Mouse (Mus musculus) intestine, embryonic 15.5 days (tissue): ENCODE results near the gene Tmem256. TPM values are rescaled to one million over a fixed set of nuclear protein-coding genes. Genes with fewer than 3 reads are reported as not detected.
A peak's percentile ranks its signal among the peaks of the same experiment; 100 is the strongest.

Experiments used
- ATAC-seq: fragments of 200-750 bp; cut with Nextera tagmentation; 2 replicates; pipeline ENCODE4 v1.8.0; 2017; ENCODE audit warnings: moderate TSS enrichment, moderate library complexity
- H3K27ac ChIP-seq: fragments of 300-500 bp; sonication (generic); 2 replicates; pipeline ENCODE4 v1.5.1; 2015; ENCODE audit warnings: mild to moderate bottlenecking, inconsistent platforms
- H3K27me3 ChIP-seq: fragments of 300-500 bp; sonication (generic); replicated peaks from 2 replicates; pipeline ENCODE4 v1.6.1; 2015; ENCODE audit warnings: inconsistent platforms
- H3K36me3 ChIP-seq: fragments of 300-500 bp; sonication (generic); 2 replicates; pipeline ENCODE4 v1.6.1; 2015; ENCODE audit warnings: inconsistent platforms
- H3K4me1 ChIP-seq: fragments of 300-500 bp; sonication (generic); replicated peaks from 2 replicates; pipeline ENCODE4 v1.6.1; 2015; ENCODE audit warnings: inconsistent platforms
- H3K4me2 ChIP-seq: fragments of 300-500 bp; sonication (generic); replicated peaks from 2 replicates; pipeline ENCODE4 v1.6.1; 2015; ENCODE audit warnings: mild to moderate bottlenecking, inconsistent platforms
- H3K4me3 ChIP-seq: fragments of 300-500 bp; sonication (generic); replicated peaks from 2 replicates; pipeline ENCODE4 v1.5.1; 2015; ENCODE audit warnings: inconsistent platforms
- H3K9ac ChIP-seq: fragments of 300-500 bp; sonication (generic); 2 replicates; pipeline ENCODE4 v1.6.1; 2015; ENCODE audit warnings: inconsistent platforms
- H3K9me3 ChIP-seq: fragments of 300-500 bp; sonication (generic); 2 replicates; pipeline ENCODE4 v1.6.1; 2016; ENCODE audit warnings: inconsistent platforms
- WGBS: fragments of 180-500 bp; shearing (Covaris S2); methylation state at CpG from one replicate; pipeline ENCODE4 v1.1.7; 2015; 5-methylcytosine and 5-hydroxymethylcytosine counted together
- polyA plus RNA-seq: library from polyadenylated mRNA; unstranded; fragments of >200 nt; fragmentation: Nextera tagmentation; extraction: Ambion mirVana; gene quantifications from 2 replicates; pipeline ENCODE4 v1.2.1, GENCODE M21; 2015

Tmem256 gene
- polyA plus RNA-seq, 1 experiment from 2014 or later = 442 TPM

DNA sequence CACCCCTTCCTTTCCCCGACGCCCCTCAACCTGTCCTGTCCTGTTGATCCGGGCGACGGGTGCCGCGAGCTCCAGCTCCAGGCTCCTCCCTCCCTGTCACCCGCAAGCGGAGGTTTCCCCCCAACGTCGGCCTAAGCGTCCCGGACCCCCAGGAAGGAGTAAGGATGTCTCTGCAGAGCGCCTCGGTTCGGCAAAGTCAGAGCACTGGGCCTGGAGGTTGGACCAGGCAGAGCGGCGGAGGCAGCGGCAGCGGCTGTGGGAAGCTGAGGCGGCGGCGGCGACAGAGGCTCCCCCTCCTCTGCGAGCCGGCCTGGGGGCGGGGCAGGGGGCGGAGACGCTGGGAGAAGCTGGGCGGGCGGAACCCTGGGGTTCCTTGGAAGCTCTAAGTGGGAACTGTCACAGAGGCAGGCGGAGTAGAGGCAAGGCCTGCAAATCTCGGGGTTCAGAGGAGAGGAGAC is 35.6 kb upstream of the Tmem256 start:
- Histone ChIP-seq H3K4me2 (peak overlapping the region; percentile 98), H3K9ac (peak overlapping the region; percentile 64), H3K4me3 (peak overlapping the region; percentile 51), H3K27me3 (peaks cover 7% of the 10 kb centered on the region; the same call in 1 of the 2 replicates), H3K4me1 (peaks cover 58% of the 10 kb centered on the region), H3K36me3 (no peaks in the 10 kb centered on the region), H3K9me3 (no peaks in the 10 kb centered on the region), H3K27ac (peak overlapping the region; percentile 79)
- ATAC-seq = peak; percentile 57
- WGBS = under 1% methylated on average over 33 of the region's 33 CpGs

DNA sequence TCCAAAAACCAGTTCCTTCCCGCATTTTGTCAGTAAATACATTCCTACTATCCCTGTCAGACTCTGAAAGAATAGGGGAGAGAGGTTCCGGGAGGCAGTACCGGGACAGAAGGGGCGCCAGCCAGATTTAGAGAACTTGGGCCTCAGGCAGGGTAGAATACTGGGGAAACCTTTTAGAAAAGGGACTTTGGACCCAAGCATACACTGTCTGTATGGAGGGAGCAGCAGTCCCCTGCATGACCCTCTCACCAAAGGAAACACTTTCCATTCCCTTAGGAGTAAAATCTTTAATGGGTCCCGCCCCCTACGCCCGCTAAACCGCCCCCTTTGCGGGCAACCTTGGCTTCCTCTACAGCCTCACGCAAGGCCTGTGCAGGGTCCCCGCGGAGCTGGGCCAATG is 35.0 kb upstream of the Tmem256 start:
- ATAC-seq = peak; percentile 54
- H3K27me3 ChIP-seq = peaks cover 7% of the 10 kb centered on the region; the same call in 1 of the 2 replicates
- H3K36me3 ChIP-seq = no peaks in the 10 kb centered on the region
- H3K27ac ChIP-seq = peak overlapping the region; percentile 79
- 6% methylated on average over 12 of the region's 12 CpGs for WGBS
- H3K4me1 ChIP-seq = peaks cover 58% of the 10 kb centered on the region
- no peaks in the 10 kb centered on the region for H3K9me3 ChIP-seq
- peak overlapping the region; percentile 98 for H3K4me2 ChIP-seq
- peak overlapping the region; percentile 51 for H3K4me3 ChIP-seq
- peak overlapping the region; percentile 64 for H3K9ac ChIP-seq

- WGBS = 2% methylated on average over 60 of the region's 60 CpGs
- peaks cover 7% of the 10 kb centered on the region; the same call in 1 of the 2 replicates for H3K27me3 ChIP-seq
- H3K4me2 ChIP-seq = peak overlapping the region; percentile 98
- no peaks in the 10 kb centered on the region for H3K36me3 ChIP-seq
- peak overlapping the region; percentile 79 for H3K27ac ChIP-seq
- peaks cover 57% of the 10 kb centered on the region for H3K4me1 ChIP-seq
- peak; percentile 79 for ATAC-seq
- H3K9ac ChIP-seq = peak overlapping the region; percentile 64
- H3K4me3 ChIP-seq = peak overlapping the region; percentile 51
- H3K9me3 ChIP-seq = no peaks in the 10 kb centered on the region
Observed at GRCm38 (mm10) chr11:69803786-69804651, 34.3 kb upstream of the Tmem256 start.

GRCm38 (mm10) chr11:69804652-69804940 is 33.7 kb upstream of the Tmem256 start:
- H3K9me3 ChIP-seq = no peaks in the 10 kb centered on the region
- peaks cover 51% of the 10 kb centered on the region for H3K4me1 ChIP-seq
- no peaks in the 10 kb centered on the region for H3K36me3 ChIP-seq
- peak overlapping the region; percentile 64 for H3K9ac ChIP-seq
- H3K4me3 ChIP-seq = peak overlapping the region; percentile 51
- H3K4me2 ChIP-seq = peak overlapping the region; percentile 98
- WGBS = 11% methylated on average over 12 of the region's 12 CpGs
- H3K27ac ChIP-seq = peak overlapping the region; percentile 79
- ATAC-seq = no peak
- peaks cover 7% of the 10 kb centered on the region; the same call in 1 of the 2 replicates for H3K27me3 ChIP-seq

DNA sequence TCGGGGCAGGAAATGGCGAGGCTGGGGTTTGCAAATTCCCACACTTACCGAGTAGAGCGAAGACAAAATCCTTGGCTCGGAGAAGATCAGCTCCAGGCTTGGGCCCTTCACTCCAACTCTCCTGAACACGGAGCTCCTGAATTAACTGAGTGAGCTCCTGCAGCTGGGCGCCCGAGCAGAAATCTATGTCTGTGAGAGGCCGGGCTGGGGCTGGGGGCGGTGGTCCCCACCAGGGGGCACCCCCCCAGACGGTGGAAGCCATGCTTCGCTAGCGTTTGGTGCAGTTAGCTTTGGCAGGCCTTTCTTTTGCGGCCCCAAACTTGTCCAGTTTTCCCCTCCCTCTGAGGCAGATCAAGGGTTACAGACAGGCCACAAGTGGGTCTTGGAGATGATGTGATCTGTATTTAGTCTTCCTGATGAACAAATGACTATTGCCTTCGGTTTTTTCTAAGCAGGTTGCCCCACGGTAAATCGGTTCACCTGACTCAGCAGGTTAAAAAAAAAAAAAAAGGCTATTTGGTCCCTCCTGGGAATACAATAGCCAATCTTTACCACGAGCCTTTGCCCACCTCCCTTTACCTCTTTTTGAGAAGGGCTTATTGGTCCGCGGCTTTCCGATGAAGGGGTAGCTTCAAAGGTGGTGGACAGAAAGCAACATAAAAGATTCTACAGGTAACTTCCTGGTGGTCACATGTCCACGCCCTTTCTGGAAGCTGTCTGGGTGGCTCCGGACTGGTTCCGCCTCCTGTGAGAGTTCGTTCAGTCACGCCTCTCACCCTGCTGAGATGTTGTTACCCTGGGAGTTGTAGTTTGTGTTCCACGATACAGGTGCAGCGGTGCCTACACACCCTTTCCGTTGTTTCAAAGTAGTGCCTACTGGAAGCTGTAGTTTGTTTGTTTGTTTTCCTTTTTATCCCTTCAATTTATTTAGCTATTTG is 33.1 kb upstream of the Tmem256 start, which contains the start of gene Tmem102:
Gene Tmem102, minus strand, starts transcription at position 653 of the 938 bp plus-strand sequence.
- H3K27me3 ChIP-seq = peaks cover 7% of the 10 kb centered on the region; the same call in 1 of the 2 replicates
- H3K9ac ChIP-seq = peak within 1 kb of the TSS; percentile 64
- ATAC-seq = peak; percentile 48
- peak within 1 kb of the TSS; percentile 98 for H3K4me2 ChIP-seq
- H3K36me3 ChIP-seq = no peaks in the 10 kb centered on the region
- peak within 1 kb of the TSS; percentile 79 for H3K27ac ChIP-seq
- H3K4me1 ChIP-seq = peaks cover 48% of the 10 kb centered on the region
- no peaks in the 10 kb centered on the region for H3K9me3 ChIP-seq
- WGBS = 9% methylated on average over 29 of the region's 29 CpGs
- peak within 1 kb of the TSS; percentile 51 for H3K4me3 ChIP-seq

DNA sequence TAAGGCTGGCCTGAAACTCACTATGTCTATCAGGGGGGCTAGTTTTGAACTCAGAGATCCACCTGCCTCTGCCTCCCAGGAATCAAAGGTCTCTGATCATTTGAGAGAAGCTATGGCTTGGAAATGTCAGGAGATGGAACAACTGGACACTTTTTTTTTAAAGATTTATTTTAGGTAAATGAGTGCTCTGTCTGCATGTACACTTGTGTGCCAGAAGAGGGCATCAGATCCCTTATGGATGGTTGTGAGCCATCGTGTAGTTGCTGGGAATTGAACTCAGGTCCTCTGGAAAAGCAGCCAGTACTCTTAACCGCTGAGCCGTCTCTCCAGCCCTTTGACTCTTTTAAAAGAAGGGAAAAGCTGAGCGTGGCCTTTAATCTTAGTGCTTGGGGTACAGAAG is 31.9 kb upstream of the Tmem256 start:
- WGBS = 79% methylated on average over 4 of the region's 4 CpGs
- H3K4me1 ChIP-seq = peaks cover 36% of the 10 kb centered on the region
- ATAC-seq = no peak
- H3K9me3 ChIP-seq = no peaks in the 10 kb centered on the region
- no peaks in the 10 kb centered on the region for H3K36me3 ChIP-seq
- no peak overlapping the region for H3K27ac ChIP-seq
- no peak overlapping the region for H3K9ac ChIP-seq
- H3K4me2 ChIP-seq = no peak overlapping the region
- H3K4me3 ChIP-seq = no peak overlapping the region
- H3K27me3 ChIP-seq = peaks cover 7% of the 10 kb centered on the region; the same call in 1 of the 2 replicates

GRCm38 (mm10) chr11:69807641-69808040 is 30.7 kb upstream of the Tmem256 start:
- H3K27me3 ChIP-seq = peaks cover 7% of the 10 kb centered on the region; the same call in 1 of the 2 replicates
- 61% methylated on average over 2 of the region's 2 CpGs for WGBS

DNA sequence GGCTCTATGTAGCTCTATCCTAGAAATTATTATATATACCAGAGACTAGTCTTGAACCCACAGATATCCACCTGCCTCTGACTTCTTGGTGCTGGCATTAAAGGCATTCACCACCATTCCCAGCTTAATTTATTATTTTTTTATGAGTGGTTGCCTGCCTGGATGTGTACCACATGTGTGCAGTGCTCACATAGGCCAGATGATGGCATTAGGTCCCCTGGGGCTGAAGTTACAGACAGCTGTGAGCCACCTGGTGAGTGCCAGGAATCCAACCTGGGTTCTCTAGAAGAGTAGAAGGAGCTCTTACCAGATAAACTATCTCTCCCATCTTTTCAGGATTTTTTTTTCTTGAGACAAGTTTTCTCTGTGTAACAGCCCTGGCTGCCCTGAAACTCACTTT is 28.0 kb upstream of the Tmem256 start:
- no peak overlapping the region for H3K4me3 ChIP-seq
- no peak overlapping the region for H3K27ac ChIP-seq
- H3K9ac ChIP-seq = no peak overlapping the region
- ATAC-seq = no peak
- no peaks in the 10 kb centered on the region for H3K9me3 ChIP-seq
- H3K27me3 ChIP-seq = no peaks in the 10 kb centered on the region; the same call in 1 of the 2 replicates
- no peak overlapping the region for H3K4me2 ChIP-seq
- no peaks in the 10 kb centered on the region for H3K4me1 ChIP-seq
- H3K36me3 ChIP-seq = no peaks in the 10 kb centered on the region

More at GRCm38 (mm10) chr11:69807641-69808040, 30.7 kb upstream of the Tmem256 start:
- Histone ChIP-seq H3K36me3 (no peaks in the 10 kb centered on the region), H3K9me3 (no peaks in the 10 kb centered on the region), H3K4me3 (no peak overlapping the region), H3K27ac (no peak overlapping the region), H3K4me1 (peaks cover 24% of the 10 kb centered on the region), H3K4me2 (no peak overlapping the region), H3K9ac (no peak overlapping the region)
- ATAC-seq = no peak

DNA sequence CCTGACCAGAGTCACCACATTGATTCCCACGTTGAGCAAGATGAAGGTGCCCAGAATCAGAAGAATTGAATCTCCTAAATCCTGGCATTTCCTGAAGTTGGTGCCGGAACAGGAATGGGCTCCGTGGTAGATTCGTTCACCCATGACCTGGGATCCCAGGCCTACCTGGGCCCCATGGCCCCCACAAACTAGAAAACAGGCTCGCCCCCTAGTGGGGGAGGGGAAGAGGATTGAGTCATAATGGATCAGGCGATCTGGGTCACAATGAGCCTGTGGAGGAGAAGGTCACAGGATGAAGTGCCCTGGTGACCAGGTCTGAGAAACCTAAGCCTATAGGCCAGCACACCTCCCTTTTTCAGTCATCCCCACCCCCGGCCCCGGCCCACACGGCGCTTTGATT is 23.2 kb upstream of the Tmem256 start, which contains the start of gene Gm39566:
Gene Gm39566, minus strand, starts transcription at position 144 of the 400 bp plus-strand sequence.
- Histone ChIP-seq H3K27ac (no peak within 1 kb of the TSS), H3K27me3 (no peaks in the 10 kb centered on the region), H3K36me3 (no peaks in the 10 kb centered on the region), H3K9me3 (no peaks in the 10 kb centered on the region), H3K4me2 (no peak within 1 kb of the TSS), H3K4me3 (no peak within 1 kb of the TSS), H3K9ac (no peak within 1 kb of the TSS), H3K4me1 (no peaks in the 10 kb centered on the region)
- WGBS = 66% methylated on average over 10 of the region's 10 CpGs
- ATAC-seq = no peak

GRCm38 (mm10) chr11:69816520-69816919 is 21.8 kb upstream of the Tmem256 start:
- ATAC-seq = peak; percentile 43
- no peaks in the 10 kb centered on the region for H3K27me3 ChIP-seq
- H3K27ac ChIP-seq = no peak overlapping the region
- no peak overlapping the region for H3K4me2 ChIP-seq
- no peak overlapping the region for H3K9ac ChIP-seq
- H3K4me1 ChIP-seq = no peaks in the 10 kb centered on the region
- WGBS = 78% methylated on average over 12 of the region's 12 CpGs
- H3K4me3 ChIP-seq = no peak overlapping the region
- H3K9me3 ChIP-seq = no peaks in the 10 kb centered on the region
- no peaks in the 10 kb centered on the region for H3K36me3 ChIP-seq

- Histone ChIP-seq H3K4me3 (no peak within 1 kb of the TSS), H3K4me1 (no peaks in the 10 kb centered on the region), H3K27me3 (no peaks in the 10 kb centered on the region), H3K9ac (no peak within 1 kb of the TSS), H3K27ac (no peak within 1 kb of the TSS), H3K36me3 (no peaks in the 10 kb centered on the region), H3K4me2 (no peak within 1 kb of the TSS), H3K9me3 (no peaks in the 10 kb centered on the region)
- 74% methylated on average over 2 of the region's 2 CpGs for WGBS
- no peak for ATAC-seq
Observed at GRCm38 (mm10) chr11:69818365-69818764, 19.9 kb upstream of the Tmem256 start, which contains the start of gene Spem2. Spem2 (minus strand) TSS chr11:69818465.

GRCm38 (mm10) chr11:69818871-69819270 is 19.4 kb upstream of the Tmem256 start:
- 88% methylated on average over 8 of the region's 8 CpGs for whole genome bisulfite sequencing
- Histone ChIP-seq H3K36me3 (no peaks in the 10 kb centered on the region), H3K27ac (no peak overlapping the region), H3K4me2 (no peak overlapping the region), H3K9me3 (no peaks in the 10 kb centered on the region), H3K4me1 (no peaks in the 10 kb centered on the region), H3K4me3 (no peak overlapping the region), H3K27me3 (no peaks in the 10 kb centered on the region), H3K9ac (no peak overlapping the region)
- ATAC-seq = no peak
